Mouse (Mus musculus) bone marrow, adult 2 months (tissue): ENCODE data around the gene Wdr5b. TPM values are rescaled to one million over a fixed set of nuclear protein-coding genes. Genes with fewer than 3 reads are reported as not detected.

Experiments
- H3K27ac ChIP-seq: fragments of 200-500 bp; 2 replicates; pipeline ENCODE4 v1.5.1; 2012; ENCODE audit warnings: low read depth, mild to moderate bottlenecking, control low read depth, inconsistent platforms, low read length; ENCODE audit not compliant: control insufficient read depth, poor library complexity, insufficient read depth
- H3K4me1 ChIP-seq: fragments of 200-500 bp; 2 replicates; pipeline ENCODE4 v1.6.1; 2011; ENCODE audit warnings: low read length; ENCODE audit not compliant: control insufficient read depth, insufficient read depth
- H3K4me3 ChIP-seq: fragments of 200-500 bp; replicated peaks from 2 replicates; pipeline ENCODE3; 2011; ENCODE audit warnings: mild to moderate bottlenecking, low read depth, low read length, control low read depth; ENCODE audit not compliant: control insufficient read depth
- CTCF ChIP-seq: fragments of 200-500 bp; IDR thresholded peaks from 2 replicates; pipeline ENCODE4 v1.5.1; 2011; ENCODE audit warnings: low read length, control low read depth; ENCODE audit not compliant: control insufficient read depth, insufficient read depth
- POLR2A ChIP-seq: fragments of 200-500 bp; IDR thresholded peaks from 2 replicates; pipeline ENCODE4 v1.6.1; 2011; ENCODE audit warnings: low read depth, mild to moderate bottlenecking, control low read depth, low read length, borderline replicate concordance; ENCODE audit not compliant: control insufficient read depth
- WGBS: fragments of 180-500 bp; shearing (Covaris S2); methylation state at CpG from one replicate; pipeline ENCODE4 v1.1.7; 2018; 5-methylcytosine and 5-hydroxymethylcytosine counted together
- polyA plus RNA-seq: library from polyadenylated mRNA; stranded (reverse); fragments of >200 nt; gene quantifications from 2 replicates; pipeline ENCODE4 v1.2.4, GENCODE M21; 2011; ENCODE audit warnings: low replicate concordance; ENCODE audit not compliant: missing spikeins, insufficient read depth, insufficient read length

Wdr5b gene
- polyA plus RNA-seq, 1 experiment: 7.3 TPM

DNA sequence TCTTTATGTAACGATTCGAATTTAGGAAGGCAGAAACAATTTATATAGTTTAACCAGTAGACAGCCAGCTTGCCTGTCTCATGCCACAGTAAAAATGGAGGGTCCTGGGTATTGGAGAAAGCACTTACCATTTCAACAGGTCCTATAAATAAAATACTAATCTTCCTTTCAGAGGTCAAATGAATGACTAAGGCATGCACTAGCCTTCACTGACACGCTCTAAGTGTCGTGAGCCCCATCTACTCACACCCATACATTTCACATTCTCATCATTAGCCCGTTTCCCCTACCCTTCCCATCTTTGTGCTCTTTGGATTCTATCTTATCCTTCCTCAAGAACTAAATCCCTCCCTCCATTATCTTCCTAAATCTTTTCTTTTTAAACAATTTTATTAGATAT is 23.9 kb downstream of the Wdr5b start:
- WGBS: 87% methylated on average over 5 of the region's 5 CpGs
- Histone ChIP-seq H3K4me3 (no peak overlapping the region), H3K27ac (no peak overlapping the region), H3K4me1 (no peaks in the 10 kb centered on the region; the same call in none of the 2 replicates)
- TF ChIP-seq CTCF: no peak
- TF ChIP-seq POLR2A: no peak

DNA sequence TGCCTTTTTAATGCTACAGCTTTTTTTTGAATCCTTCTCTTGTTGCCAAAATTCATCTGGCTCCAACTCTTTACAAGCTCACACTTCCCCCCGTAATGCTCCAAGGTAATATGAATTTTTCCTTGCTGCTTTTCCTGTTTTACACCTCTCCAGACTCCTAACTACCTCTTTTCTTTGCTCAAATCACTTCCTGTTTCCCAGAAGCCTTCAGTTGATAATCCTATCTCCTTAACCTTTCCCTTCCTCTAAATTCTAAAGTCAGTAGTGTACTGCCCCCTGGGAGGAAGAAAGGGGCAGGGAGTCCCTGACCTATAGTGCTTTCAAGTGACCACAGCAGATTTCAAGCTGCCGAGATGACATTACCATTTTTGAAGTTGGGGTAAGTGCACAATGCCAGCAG is 26.7 kb downstream of the Wdr5b start:
- H3K27ac ChIP-seq: no peak overlapping the region

DNA sequence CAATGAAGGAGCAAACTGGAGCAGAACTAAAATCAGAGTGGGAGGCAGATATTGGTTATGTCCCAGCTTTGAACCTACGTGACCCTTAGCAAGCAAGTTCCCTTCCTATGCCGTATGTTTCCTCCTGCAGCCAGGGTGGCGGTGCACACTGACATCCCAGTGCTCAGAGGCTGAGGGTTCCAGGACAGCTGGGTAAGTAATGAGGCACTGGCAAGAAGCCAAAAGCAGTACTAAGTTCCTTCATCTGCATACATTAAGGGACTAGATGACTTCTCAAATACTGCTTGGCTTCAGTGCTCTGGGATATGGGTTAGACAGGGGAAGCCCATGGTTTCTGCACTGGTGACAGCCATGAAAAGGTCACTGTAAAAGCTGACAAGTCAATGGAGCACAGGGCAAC is 27.4 kb downstream of the Wdr5b start:
- TF ChIP-seq CTCF (no peak), POLR2A (no peak)
- no peak overlapping the region for H3K27ac ChIP-seq
- no peaks in the 10 kb centered on the region; the same call in none of the 2 replicates for H3K4me1 ChIP-seq
- no peak overlapping the region for H3K4me3 ChIP-seq
- WGBS: 71% methylated on average over 3 of the region's 3 CpGs

More for the DNA sequence above, 26.7 kb downstream of the Wdr5b start:
- Histone ChIP-seq H3K4me1 (no peaks in the 10 kb centered on the region; the same call in none of the 2 replicates), H3K4me3 (no peak overlapping the region)
- TF ChIP-seq CTCF (no peak), POLR2A (no peak)
- WGBS: 36% methylated on average over 2 of the region's 2 CpGs

DNA sequence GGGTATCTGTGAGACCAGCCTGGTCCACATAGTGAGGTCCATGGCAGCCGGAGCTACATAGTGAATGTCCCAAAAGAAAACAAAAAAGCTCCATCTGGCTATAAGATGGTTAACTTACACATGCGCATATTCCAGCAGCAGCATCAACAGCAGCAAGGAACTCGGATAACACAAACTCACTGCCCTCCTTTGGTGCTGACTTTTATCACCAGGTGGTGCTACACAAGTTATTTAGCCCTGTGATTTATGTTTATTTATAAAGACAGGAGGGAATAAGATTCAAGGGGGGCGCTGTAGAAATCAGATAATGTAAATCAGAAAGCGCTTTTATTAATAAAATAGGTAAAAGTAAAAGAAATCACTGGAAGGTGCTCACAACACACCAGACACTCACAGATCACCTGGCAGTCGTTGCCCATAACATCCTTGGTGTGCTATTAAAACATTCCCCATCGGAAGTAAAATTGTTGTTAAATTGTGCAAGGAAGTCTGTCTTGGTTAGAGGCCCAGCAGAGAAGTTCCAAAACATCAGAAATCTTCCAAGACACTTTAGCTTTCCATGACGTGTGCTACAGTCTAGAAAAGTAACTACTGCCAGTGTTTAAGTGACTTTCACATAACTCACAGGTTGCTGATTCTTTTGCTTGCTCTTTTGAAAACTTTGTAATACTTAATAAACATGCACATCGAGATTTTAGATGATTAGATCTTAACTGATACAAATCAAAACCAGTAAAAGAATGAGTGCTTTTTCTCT is 29.0 kb downstream of the Wdr5b start:
- 56% methylated on average over 9 of the region's 9 CpGs for WGBS
- Histone ChIP-seq H3K27ac (no peak overlapping the region), H3K4me3 (no peak overlapping the region), H3K4me1 (no peaks in the 10 kb centered on the region; the same call in none of the 2 replicates)
- TF ChIP-seq POLR2A: no peak

DNA sequence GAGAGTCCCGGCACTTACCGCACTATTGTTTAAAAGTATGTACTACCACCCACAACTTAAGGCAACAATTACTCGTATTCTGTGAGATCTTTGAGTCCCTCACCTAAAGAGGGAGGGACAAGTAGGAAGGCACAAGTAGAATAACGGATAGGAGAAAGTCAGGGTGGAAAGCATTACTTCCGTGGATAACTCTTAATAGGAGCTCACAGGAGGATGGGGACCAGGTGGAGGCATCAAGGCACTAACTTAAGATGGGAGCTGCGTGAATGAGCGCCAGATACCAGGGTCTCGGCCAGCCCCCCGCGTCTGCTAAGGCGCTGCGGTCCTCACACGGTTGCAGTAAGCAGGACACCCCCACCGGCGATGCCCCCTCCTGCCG is 30.1 kb downstream of the Wdr5b start:
- Histone ChIP-seq H3K4me3 (peak overlapping the region; percentile 71), H3K27ac (peak overlapping the region; percentile 88; the same call in 1 of the 2 replicates), H3K4me1 (no peaks in the 10 kb centered on the region; the same call in none of the 2 replicates)
- under 1% methylated on average over 16 of the region's 16 CpGs for WGBS
- TF ChIP-seq CTCF: no peak
- no peak for TF ChIP-seq POLR2A

DNA sequence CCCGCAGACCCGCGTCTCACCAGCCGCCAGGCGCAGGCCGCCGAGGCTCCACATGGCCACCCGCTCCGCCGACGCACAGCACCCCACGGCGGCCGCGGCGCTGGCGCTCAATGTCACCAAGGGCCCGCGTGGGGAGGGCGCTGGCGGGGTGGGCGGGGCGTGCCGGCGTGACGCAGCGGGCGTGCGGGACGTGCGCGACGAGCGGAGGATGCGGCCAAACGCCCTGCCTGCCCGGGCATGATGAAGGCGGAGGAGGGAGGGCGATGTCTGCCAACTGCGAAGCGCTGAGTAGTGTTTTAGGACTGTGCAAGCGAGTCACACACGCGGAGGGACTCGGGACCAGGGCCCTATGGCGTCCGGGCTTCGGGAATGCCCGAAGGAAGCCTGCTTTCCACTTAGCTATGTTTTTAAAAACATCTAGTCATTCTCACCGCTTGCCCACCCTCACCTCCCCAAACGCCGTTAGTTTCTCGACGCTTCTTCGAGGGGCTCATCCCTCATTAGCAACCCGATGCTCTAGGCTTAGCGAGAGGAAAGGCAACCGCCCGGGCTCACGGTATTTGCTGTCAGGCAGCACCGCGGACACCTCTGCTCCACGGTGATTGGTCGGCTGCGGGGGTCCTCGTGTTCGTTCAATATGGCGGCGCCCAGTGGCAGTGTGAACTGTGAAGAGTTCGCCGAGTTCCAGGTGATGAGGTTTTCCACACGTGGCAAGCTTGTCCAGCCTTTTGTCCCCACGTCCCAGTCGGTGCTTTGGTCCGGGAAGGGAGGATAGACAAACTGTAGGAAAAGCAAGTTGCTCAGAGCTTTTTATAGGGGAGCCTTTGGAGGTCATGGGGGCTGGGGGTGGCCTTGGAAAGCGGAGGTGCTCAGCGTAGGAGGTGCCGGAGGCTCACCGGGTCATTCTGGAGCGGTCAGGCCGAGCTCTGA is 30.7 kb downstream of the Wdr5b start, which contains the start of the genes Fam162a and Ccdc58:
Gene Fam162a, minus strand, starts transcription at position 145 of the 930 bp plus-strand sequence.
Gene Ccdc58, plus strand, starts transcription at position 236 of the 930 bp plus-strand sequence.
- H3K4me3 ChIP-seq: peak within 1 kb of the TSS; percentile 71
- TF ChIP-seq CTCF (no peak), POLR2A (peak; percentile 98)
- H3K4me1 ChIP-seq: no peaks in the 10 kb centered on the region; the same call in none of the 2 replicates
- H3K27ac ChIP-seq: peak within 1 kb of the TSS; percentile 88
- WGBS: under 1% methylated on average over 81 of the region's 81 CpGs

DNA sequence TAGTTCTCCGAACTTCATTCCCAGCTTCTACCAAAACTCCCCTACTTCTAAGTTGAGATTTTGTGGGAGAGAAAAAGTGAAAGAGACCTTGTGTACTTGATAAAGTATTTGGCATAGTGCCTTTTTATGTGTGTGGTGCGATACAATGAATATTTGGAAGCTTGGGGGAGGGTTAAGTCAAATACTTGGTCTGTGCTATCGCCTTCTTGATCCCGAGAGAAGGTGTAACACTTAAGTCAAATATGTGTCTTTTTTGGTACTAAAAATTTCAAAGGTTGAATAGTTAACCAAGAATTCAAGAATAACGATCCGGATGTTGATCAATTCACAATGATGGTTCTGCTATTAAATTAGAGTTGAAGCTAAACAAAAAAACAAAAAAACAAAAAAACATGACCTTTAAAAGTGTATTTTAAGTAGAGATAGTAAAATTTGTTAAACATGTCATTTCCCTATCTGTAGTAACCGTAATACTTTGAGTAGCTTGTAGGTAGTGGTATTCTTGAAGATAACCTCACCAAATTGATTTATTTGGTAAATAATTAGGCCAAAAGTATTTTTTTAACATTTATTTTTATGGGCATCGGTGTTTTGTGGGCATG is 31.5 kb downstream of the Wdr5b start:
- TF ChIP-seq POLR2A (no peak), CTCF (no peak)
- no peak overlapping the region for H3K27ac ChIP-seq
- H3K4me3 ChIP-seq: peak overlapping the region; percentile 71
- no peaks in the 10 kb centered on the region for H3K4me1 ChIP-seq
- WGBS: 29% methylated on average over 8 of the region's 8 CpGs
